Mouse (Mus musculus): ENCODE measurements around the gene Cyb561d2. TPM values are rescaled to one million over a fixed set of nuclear protein-coding genes. Genes with fewer than 3 reads are reported as not detected.

Gene Cyb561d2
- 10 to 100 TPM; 29.6 to 37.6 TPM for polyA plus RNA-seq (2012; fragmentation: generic; extraction: Trizol)

GRCm38 (mm10) chr9:107541474-107542351, at the start of gene Cyb561d2, which contains the start of gene Nprl2:
Gene Cyb561d2, minus strand, starts transcription at chr9:107542193.
Gene Nprl2, plus strand, starts transcription at chr9:107542226.

GRCm38 (mm10) chr9:107586974-107587832, 45.2 kb upstream of the Cyb561d2 start, which contains the start of gene Ifrd2:
Gene Ifrd2, plus strand, starts transcription at chr9:107587642.

GRCm38 (mm10) chr9:107580501-107581317, 38.7 kb upstream of the Cyb561d2 start, which contains the start of gene Hyal3:
Gene Hyal3, plus strand, starts transcription at chr9:107580818.

DNA sequence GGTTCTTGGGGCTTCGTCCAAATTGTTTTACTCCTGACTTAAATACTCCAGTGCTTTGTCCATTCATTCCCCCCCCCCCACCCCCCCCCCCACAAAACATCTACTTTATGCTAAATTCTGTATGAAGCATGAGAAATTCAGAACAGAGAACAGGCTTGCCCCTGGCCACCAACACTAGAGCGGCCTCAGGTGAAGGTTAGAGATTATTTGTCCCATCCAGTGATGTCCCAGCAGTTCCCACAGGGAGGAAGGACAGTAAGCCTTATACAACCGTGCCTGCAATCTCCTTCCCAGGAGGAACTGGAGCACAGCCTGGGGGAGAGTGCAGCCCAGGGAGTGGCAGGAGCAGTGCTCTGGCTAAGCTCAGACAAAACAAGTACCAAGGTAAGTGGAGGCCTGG, 36.6 kb upstream of the Cyb561d2 start, which contains the start of gene Naa80:
Gene Naa80, plus strand, starts transcription at position 301 of the 400 bp plus-strand sequence.

DNA sequence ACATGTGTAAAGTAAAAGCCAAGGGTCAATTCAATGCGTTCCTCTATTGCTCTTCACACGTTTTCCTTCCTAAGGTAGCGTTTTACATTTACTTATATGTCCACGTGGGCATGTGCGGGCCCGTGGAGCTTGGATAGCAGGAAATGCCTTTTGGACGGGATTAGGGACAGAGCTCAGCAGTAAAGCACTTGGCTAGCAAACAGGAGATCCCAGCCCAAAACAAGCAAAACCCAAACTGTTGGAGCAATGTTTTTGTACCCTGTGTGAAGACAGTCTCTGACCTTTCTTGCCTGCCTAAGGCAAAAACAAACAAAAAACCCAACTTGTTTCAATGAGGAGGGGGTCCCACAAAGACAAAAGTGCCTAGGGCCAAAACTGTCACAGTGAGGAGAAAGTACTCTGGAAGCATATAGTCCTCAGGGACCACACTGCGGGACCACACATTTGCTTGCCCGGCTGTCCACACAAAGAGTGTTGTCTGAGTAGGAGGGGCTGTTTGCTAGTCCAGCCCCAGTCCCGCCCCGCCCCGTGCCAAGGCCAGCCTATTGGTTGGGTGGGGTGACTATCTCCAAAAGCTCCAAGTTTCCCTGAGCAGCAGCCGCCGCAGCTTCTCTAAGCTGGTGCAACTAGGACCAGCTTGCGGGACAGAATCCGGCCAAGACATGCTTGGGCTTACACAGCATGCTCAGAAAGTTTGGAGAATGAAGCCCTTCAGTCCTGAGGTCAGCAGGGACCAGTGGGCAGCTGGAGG, 34.5 kb upstream of the Cyb561d2 start, which contains the start of gene Hyal1:
Gene Hyal1, plus strand, starts transcription at position 571 of the 751 bp plus-strand sequence.

DNA sequence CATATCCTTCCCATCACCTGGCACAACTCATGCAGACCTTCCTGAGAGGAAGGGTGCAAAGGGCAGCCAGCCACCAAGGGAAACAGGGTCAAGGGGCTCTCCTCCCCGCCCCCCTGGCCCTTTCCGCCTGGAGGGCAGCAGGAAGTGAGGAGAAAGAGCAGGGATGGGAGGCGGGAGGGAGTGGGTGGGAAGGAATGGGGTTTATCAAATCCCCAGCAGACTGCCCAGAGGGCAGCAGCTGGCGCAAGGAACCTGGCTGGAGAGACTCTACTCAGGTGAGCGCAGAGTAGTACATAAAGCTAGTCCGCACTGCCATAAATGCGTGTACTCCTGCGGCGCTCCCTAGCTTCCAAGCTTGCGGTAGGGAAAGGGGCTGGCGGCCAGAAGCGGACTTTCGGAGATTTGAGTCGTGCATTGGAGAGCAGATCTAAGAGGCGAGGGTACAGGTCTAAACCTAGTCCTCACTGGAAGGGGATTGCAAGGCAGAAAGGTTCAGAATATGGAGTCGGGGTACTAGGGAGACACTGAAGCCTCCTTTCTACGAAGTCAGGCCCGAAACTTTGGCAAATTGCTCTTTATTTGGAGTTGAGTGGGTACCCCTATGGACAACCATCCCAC, 25.8 kb upstream of the Cyb561d2 start, which contains the start of gene Hyal2:
Gene Hyal2, plus strand, starts transcription at position 244 of the 618 bp plus-strand sequence.

GRCm38 (mm10) chr9:107563029-107563581, 21.1 kb upstream of the Cyb561d2 start, which contains the start of gene Tusc2:
Gene Tusc2, plus strand, starts transcription at chr9:107563255.

GRCm38 (mm10) chr9:107551117-107551889, 9.3 kb upstream of the Cyb561d2 start, which contains the start of gene Rassf1:
Gene Rassf1, plus strand, starts transcription at chr9:107551555.

DNA sequence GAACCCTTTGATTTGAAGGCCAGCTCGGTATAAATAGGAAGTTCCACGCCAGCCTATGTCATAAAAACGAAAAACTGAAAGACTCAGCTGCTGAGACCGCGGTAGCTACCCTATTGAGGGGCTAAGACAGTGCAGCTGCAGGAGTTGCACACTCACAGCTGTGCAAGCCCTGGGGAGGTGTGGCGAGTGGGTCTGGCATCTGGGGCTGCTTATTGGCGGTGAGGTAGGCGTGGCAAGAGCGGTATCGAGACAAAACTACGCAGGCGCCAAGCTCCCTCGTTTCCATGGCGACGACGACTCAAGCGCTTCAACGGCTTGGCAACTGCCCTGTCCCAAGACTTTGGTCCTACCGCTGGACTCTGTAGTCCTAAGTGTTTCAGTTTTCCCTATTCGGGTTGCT, 5.0 kb upstream of the Cyb561d2 start, which contains the start of gene Zmynd10:
Gene Zmynd10, plus strand, starts transcription at position 273 of the 400 bp plus-strand sequence.

GRCm38 (mm10) chr9:107533791-107534407, 8.1 kb downstream of the Cyb561d2 start, which contains the start of gene Tmem115:
Gene Tmem115, plus strand, starts transcription at chr9:107533945.

Other genes starting within 250 kb of the Cyb561d2 start
- 1 to 10 TPM in 1 of 2 experiments, under 1 TPM in 1; 0.97 to 1.4 TPM for gene Cish, start 246.2 kb downstream of the Cyb561d2 start, polyA plus RNA-seq (2012; fragmentation: generic; extraction: Trizol)
- gene Hemk1, start 203.8 kb downstream of the Cyb561d2 start, polyA plus RNA-seq (2012; fragmentation: generic; extraction: Trizol) = 1 to 10 TPM; 5.8 to 8.9 TPM
- under 1 TPM; 0.08 to 0.24 TPM for gene 6430571L13Rik, start 201.6 kb downstream of the Cyb561d2 start, polyA plus RNA-seq (2012; fragmentation: generic; extraction: Trizol)
- gene Cacna2d2, start 142.6 kb downstream of the Cyb561d2 start, polyA plus RNA-seq (2012; fragmentation: generic; extraction: Trizol) = not detected
- gene Tmem115, start 8.2 kb downstream of the Cyb561d2 start, polyA plus RNA-seq (2012; fragmentation: generic; extraction: Trizol) = 10 to 100 TPM; 32.7 to 48.9 TPM
- gene Nprl2, start within 50 bp of the Cyb561d2 start, polyA plus RNA-seq (2012; fragmentation: generic; extraction: Trizol) = 10 to 100 TPM in 1 of 2 experiments, 1 to 10 TPM in 1; 9.4 to 26.1 TPM
- 1 to 10 TPM in 1 of 2 experiments, under 1 TPM in 1; 0.35 to 1.9 TPM for gene Zmynd10, start 5.1 kb upstream of the Cyb561d2 start, polyA plus RNA-seq (2012; fragmentation: generic; extraction: Trizol)
- 10 to 100 TPM in 1 of 2 experiments, 1 to 10 TPM in 1; 5.5 to 34.0 TPM for gene Rassf1, start 9.4 kb upstream of the Cyb561d2 start, polyA plus RNA-seq (2012; fragmentation: generic; extraction: Trizol)
- gene Tusc2, start 21.1 kb upstream of the Cyb561d2 start, polyA plus RNA-seq (2012; fragmentation: generic; extraction: Trizol) = 10 to 100 TPM; 17.5 to 22.1 TPM
- 10 to 100 TPM; 21.8 to 40.8 TPM for gene Hyal2, start 25.8 kb upstream of the Cyb561d2 start, polyA plus RNA-seq (2012; fragmentation: generic; extraction: Trizol)
- gene Hyal1, start 34.7 kb upstream of the Cyb561d2 start, polyA plus RNA-seq (2012; fragmentation: generic; extraction: Trizol) = 1 to 10 TPM; 1.3 to 6.7 TPM
- gene Naa80, start 36.7 kb upstream of the Cyb561d2 start, polyA plus RNA-seq (2012; fragmentation: generic; extraction: Trizol) = 10 to 100 TPM; 12.6 to 25.8 TPM
- under 1 TPM; 0.06 to 0.94 TPM for gene Hyal3, start 38.6 kb upstream of the Cyb561d2 start, polyA plus RNA-seq (2012; fragmentation: generic; extraction: Trizol)
- 10 to 100 TPM; 11.2 to 50.5 TPM for gene Ifrd2, start 45.4 kb upstream of the Cyb561d2 start, polyA plus RNA-seq (2012; fragmentation: generic; extraction: Trizol)
- 10 to 100 TPM in 1 of 2 experiments, under 1 TPM in 1; 0.61 to 22.1 TPM for gene Sema3b, start 67.0 kb upstream of the Cyb561d2 start, polyA plus RNA-seq (2012; fragmentation: generic; extraction: Trizol)
- gene Gnai2, start 93.2 kb upstream of the Cyb561d2 start, polyA plus RNA-seq (2012; fragmentation: generic; extraction: Trizol) = 100 to 1,000 TPM; 445 to 604 TPM
- under 1 TPM; 0.01 to 0.11 TPM for gene Slc38a3, start 127.3 kb upstream of the Cyb561d2 start, polyA plus RNA-seq (2012; fragmentation: generic; extraction: Trizol)
- gene Gnat1, start 137.5 kb upstream of the Cyb561d2 start, polyA plus RNA-seq (2012; fragmentation: generic; extraction: Trizol) = under 1 TPM; 0.19 to 0.22 TPM
- gene Sema3f, start 168.3 kb upstream of the Cyb561d2 start, polyA plus RNA-seq (2012; fragmentation: generic; extraction: Trizol) = 10 to 100 TPM in 1 of 2 experiments, 1 to 10 TPM in 1; 8.5 to 52.4 TPM
- gene Rbm5, start 228.8 kb upstream of the Cyb561d2 start, polyA plus RNA-seq (2012; fragmentation: generic; extraction: Trizol) = 10 to 100 TPM in 1 of 2 experiments, 1 to 10 TPM in 1; 5.9 to 52.6 TPM